Mouse (Mus musculus) E14TG2a.4 (cell line): Measurements from ENCODE around the gene Tbx2.

ENCODE experiments used
- CTCF ChIP-seq: conservative IDR thresholded peaks from 2 replicates; pipeline ENCODE4 v1.5.1; 2014; ENCODE audit warnings: low read length
- NANOG ChIP-seq: IDR thresholded peaks from 2 replicates; pipeline ENCODE4 v1.6.1; 2014; ENCODE audit warnings: borderline replicate concordance, low read length, mixed read lengths
- POU5F1 ChIP-seq: IDR thresholded peaks from 2 replicates; pipeline ENCODE4 v1.6.1; 2014; ENCODE audit warnings: low read length, borderline replicate concordance

DNA sequence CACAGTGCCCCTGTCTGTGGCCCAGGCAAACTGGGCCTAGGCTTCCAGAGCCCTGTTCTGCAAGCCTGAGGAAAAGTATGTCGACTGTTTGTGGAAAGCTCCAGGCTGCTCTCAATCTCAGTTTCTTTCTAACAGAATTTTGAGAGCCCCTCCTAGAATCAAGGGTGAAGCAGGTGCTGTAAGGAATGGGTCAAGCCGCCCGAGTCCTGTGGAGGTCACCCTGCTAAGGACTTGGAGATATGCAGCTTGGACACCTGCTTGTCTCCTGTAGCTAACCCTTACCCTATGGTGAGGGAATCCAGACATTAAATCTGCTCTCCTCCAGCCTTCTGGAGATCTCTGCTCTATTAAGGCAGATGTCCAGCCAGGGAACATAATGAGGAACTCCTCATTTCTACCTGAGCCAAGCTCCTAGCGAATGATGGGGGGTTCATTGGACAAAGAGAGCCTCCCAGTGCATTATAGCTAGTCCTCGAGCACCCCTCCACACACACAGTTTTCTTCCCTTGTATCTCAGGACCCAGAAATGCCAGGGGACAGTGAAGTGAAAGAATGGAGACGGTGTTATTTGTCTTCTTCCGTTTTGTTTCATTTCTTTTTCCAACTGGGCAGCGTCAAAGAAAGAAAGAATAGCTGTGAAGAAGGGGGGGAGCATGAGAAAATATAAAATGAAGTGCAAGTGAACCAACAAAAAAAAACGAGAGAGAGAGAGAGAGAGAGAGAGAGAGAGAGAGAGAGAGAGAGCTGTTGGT, 2.8 kb downstream of the Tbx2 start:
- TF ChIP-seq CTCF (no peak), POU5F1 (no peak), NANOG (no peak)
